Mouse (Mus musculus): ENCODE results near the gene Fanca. TPM values are rescaled to one million over a fixed set of nuclear protein-coding genes. Genes with fewer than 3 reads are reported as not detected.

The Fanca gene
- polyA plus RNA-seq, 1 experiment from 2014 or later: 29.6 TPM

DNA sequence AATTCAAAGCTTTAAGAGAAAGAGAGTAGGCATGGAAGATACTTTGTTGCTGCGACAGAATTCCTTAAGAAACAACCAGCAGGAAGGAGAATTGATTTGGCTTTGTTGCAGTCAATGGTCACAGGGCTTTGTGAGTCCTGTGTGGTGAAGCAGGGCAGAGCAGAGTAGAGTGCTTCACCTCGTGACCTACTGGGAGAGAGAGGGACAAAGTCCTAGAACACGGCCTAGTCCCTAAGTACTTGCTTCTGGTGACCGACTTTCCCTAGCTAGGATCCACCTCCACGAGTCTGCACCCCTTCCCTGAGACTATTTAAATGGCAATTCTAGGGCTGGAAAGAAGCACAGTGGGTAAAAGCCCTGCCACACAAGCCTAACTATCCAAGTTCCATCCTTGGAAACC, 11.6 kb upstream of the Fanca start:
- no peaks in the 10 kb centered on the region for H3K9me3 ChIP-seq
- H3K4me2 ChIP-seq (replicated peaks): no peak overlapping the region
- no peak for ATAC-seq (ENCODE audit: low FRiP score, low read depth)
- H3K36me3 ChIP-seq: no peaks in the 10 kb centered on the region
- WGBS: 70% methylated on average over 5 of the region's 5 CpGs
- peaks cover 6% of the 10 kb centered on the region for H3K27me3 ChIP-seq
- H3K4me3 ChIP-seq: no peak overlapping the region
- no peak overlapping the region for H3K27ac ChIP-seq (replicated peaks)
- H3K4me1 ChIP-seq: peaks cover 19% of the 10 kb centered on the region
- no peak overlapping the region for H3K9ac ChIP-seq (replicated peaks)

DNA sequence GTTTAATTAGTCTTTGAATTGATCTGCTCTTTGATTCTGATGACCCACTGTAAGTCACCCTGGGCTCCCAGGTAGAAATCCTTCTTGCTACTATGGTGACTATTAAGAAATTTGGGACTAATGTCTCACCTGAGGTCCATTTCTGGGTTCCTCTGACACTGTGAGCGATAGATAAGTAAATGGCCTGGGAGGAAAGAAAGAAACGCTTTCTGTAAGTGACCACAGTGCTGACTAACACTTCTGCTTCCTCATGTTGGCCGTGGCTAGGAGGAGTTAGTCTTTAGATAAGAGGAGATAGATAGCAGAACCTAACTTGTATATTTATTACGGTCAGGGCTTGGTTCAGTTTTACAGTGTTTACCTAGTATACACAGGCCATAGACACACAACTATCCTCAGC, 11.0 kb upstream of the Fanca start:
- WGBS: 91% methylated on average over 4 of the region's 4 CpGs
- Histone ChIP-seq H3K27ac (replicated peaks) (no peak overlapping the region), H3K4me2 (replicated peaks) (no peak overlapping the region)

DNA sequence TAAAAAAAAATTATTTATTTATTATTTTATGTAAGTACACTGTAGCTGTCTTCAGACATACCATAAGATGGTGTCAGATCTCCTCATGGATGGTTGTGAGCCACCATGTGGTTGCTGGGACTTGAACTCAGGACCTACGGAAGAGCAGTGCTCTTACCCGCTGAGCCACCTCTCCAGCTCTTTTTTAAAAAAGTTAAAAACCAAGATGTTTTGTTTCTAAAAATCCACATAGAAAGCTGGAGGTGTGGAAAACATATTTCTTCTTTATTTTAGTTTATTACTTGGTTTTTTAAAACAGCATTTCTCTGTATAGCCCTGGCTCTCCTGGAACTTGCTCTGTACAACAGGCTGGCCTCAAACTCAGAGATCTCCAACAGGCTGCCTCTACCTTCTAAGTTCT, 10.2 kb upstream of the Fanca start:
- Histone ChIP-seq H3K36me3 (no peaks in the 10 kb centered on the region), H3K4me1 (peaks cover 6% of the 10 kb centered on the region), H3K9me3 (no peaks in the 10 kb centered on the region), H3K27ac (replicated peaks) (no peak overlapping the region), H3K27me3 (peaks cover 6% of the 10 kb centered on the region), H3K9ac (replicated peaks) (no peak overlapping the region), H3K4me3 (no peak overlapping the region), H3K4me2 (replicated peaks) (no peak overlapping the region)
- ATAC-seq (ENCODE audit: low FRiP score, low read depth): no peak
- 94% methylated on average over 2 of the region's 2 CpGs for whole genome bisulfite sequencing

More for the DNA sequence above, 11.0 kb upstream of the Fanca start:
- Histone ChIP-seq H3K27me3 (peaks cover 6% of the 10 kb centered on the region), H3K4me3 (no peak overlapping the region), H3K4me1 (peaks cover 13% of the 10 kb centered on the region), H3K9ac (replicated peaks) (no peak overlapping the region), H3K36me3 (no peaks in the 10 kb centered on the region), H3K9me3 (no peaks in the 10 kb centered on the region)
- no peak for ATAC-seq (ENCODE audit: low FRiP score, low read depth)

DNA sequence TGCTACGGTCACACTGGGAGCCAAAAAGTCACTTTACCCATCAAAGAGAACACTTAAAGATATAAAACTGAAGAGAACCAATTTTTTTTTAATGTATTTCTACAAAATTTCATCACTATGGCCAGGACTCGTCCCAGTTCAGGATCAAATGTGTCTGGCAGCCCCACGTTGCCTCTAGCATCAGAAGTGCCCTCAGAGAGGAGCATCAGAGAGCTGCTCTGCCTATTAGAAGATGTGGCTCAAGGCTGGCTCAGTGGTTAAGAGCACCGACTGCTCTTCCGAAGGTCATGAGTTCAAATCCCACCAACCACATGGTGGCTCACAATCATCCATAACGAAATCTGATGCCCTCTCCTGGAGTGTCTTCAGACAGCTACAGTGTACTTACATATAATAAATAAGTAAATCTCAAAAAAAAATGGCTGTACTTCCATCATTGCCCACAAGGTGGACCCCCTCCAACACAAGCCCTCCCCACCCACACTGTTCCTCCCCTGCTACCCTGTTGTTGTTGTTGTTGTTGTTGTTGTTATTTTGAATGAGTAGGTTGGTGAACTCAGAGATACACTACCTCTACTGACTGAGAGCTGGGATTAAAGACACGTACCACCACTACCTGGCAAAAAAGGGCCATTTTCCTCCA, 1.3 kb upstream of the Fanca start:
- ATAC-seq (ENCODE audit: low FRiP score, low read depth): no peak
- H3K4me2 ChIP-seq (replicated peaks): no peak overlapping the region
- 43% methylated on average over 7 of the region's 7 CpGs for WGBS
- H3K36me3 ChIP-seq: no peaks in the 10 kb centered on the region
- no peak overlapping the region for H3K9ac ChIP-seq (replicated peaks)
- no peak overlapping the region for H3K4me3 ChIP-seq
- H3K27me3 ChIP-seq: no peaks in the 10 kb centered on the region
- H3K9me3 ChIP-seq: no peaks in the 10 kb centered on the region
- H3K27ac ChIP-seq (replicated peaks): no peak overlapping the region
- H3K4me1 ChIP-seq: peaks cover 16% of the 10 kb centered on the region

DNA sequence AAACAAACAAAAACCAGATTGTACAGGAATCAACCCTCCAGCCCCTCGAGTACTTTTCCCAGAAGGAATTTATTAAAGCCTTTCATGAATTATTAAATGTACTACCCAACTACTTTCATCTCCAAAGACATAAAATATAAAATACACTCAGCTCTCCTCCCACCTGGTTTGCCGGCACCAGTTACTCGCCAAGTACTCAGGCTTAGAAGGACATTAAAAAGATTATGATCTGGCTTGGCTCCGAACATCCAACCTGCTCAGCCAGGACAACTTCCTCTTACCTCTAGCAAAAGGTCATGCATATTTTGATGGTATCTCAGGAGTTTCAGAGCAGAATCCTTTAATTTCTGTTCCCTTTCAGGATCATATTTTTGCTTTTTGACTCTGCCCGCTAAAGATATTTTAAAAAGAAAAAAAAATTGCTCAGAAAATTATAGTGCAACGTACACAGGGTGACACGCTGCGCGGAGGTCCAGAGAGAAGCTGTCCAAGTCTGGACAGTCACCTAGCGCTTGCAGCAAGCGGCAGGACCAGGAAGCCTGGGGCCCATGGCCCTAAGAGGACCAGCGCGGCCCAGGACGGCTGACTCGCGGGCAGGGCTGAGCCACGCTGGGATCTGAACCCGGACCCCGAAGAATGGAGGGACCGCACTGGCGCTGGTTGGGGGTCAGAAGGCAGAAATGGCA, 452 bp downstream of the Fanca start:
- peak overlapping the region; percentile 51 for H3K4me3 ChIP-seq
- H3K4me1 ChIP-seq: peaks cover 16% of the 10 kb centered on the region
- no peaks in the 10 kb centered on the region for H3K36me3 ChIP-seq
- H3K27ac ChIP-seq (replicated peaks): 0 out of 2 replicates have a peak overlapping the region, but pooled peaks have one; percentile 22
- 6% methylated on average over 21 of the region's 21 CpGs for WGBS
- H3K27me3 ChIP-seq: no peaks in the 10 kb centered on the region
- ATAC-seq (ENCODE audit: low FRiP score, low read depth): peak; percentile 82; the same call in 1 of the 2 replicates
- no peaks in the 10 kb centered on the region for H3K9me3 ChIP-seq
- peak overlapping the region; percentile 76 for H3K4me2 ChIP-seq (replicated peaks)
- peak overlapping the region; percentile 63 for H3K9ac ChIP-seq (replicated peaks)

DNA sequence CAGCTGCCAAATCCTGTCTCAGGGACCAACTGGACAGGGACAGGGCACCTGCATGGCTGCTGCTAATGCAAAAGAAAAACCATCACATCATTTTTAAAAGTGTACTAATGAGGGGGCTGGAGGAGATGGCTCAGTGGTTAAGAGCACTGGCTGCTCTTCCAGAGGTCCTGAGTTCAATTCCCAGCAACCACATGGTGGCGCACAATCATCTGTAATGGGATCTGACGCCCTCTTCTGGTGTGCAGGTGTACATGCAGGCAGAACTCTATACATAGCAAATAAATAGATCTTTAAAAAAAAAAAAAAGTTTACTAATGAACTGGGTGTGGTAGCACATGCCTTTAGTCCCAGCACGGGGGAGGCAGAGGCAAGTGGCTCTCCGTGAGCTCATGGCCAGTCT, 9.6 kb downstream of the Fanca start:
- H3K4me3 ChIP-seq: no peak overlapping the region
- no peak overlapping the region for H3K27ac ChIP-seq (replicated peaks)
- no peaks in the 10 kb centered on the region for H3K27me3 ChIP-seq
- H3K9ac ChIP-seq (replicated peaks): no peak overlapping the region
- H3K36me3 ChIP-seq: peaks cover 31% of the 10 kb centered on the region
- H3K4me2 ChIP-seq (replicated peaks): no peak overlapping the region
- ATAC-seq (ENCODE audit: low FRiP score, low read depth): no peak
- H3K4me1 ChIP-seq: no peaks in the 10 kb centered on the region
- 72% methylated on average over 4 of the region's 4 CpGs for WGBS
- H3K9me3 ChIP-seq: no peaks in the 10 kb centered on the region

DNA sequence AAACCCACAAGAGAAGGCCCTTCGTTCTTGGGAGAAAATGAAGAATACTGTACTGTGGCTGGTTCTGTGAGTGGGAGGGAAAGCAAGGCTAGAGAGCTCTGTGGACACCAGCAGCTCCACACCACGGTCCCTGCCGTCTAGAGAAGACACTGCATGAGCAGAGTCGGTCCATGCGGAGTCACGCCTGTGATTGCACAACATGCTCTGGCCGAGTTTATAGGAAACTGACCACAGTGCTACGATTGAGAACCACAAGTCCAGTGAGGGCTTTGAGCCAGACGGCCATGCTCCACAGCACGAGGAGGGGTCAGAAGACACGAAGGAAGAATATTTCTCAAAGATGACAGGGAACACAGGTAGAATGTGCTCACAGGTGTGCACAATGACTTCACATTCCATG, 20.1 kb downstream of the Fanca start:
- Histone ChIP-seq H3K27ac (replicated peaks) (no peak overlapping the region), H3K4me1 (no peaks in the 10 kb centered on the region), H3K4me3 (no peak overlapping the region), H3K27me3 (no peaks in the 10 kb centered on the region), H3K9ac (replicated peaks) (no peak overlapping the region), H3K9me3 (no peaks in the 10 kb centered on the region), H3K36me3 (peaks cover 48% of the 10 kb centered on the region), H3K4me2 (replicated peaks) (no peak overlapping the region)
- no peak for ATAC-seq (ENCODE audit: low FRiP score, low read depth)
- WGBS: 95% methylated on average over 11 of the region's 11 CpGs

DNA sequence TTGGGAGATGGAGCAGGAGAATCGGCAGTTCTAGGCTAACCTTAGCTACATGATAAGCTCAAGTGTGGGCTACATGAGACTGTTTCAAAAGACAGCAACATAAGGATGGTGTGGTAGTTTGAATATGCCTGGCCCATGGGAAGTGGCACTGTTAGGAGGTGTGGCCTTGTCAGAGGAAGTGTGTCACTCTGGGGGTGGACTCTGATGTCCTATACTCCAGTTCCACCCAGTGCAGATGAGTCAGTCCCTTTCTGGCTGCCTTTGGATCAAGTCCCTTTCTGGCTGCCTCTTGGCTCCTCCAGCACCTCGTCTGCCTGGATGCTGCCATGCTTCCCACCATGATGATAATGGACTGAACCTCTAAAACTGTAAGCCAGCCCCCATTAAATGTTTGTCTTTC, 25.6 kb downstream of the Fanca start:
- Histone ChIP-seq H3K36me3 (peaks cover 56% of the 10 kb centered on the region), H3K4me2 (replicated peaks) (no peak overlapping the region), H3K27ac (replicated peaks) (no peak overlapping the region), H3K4me1 (no peaks in the 10 kb centered on the region), H3K9ac (replicated peaks) (no peak overlapping the region), H3K4me3 (no peak overlapping the region), H3K27me3 (no peaks in the 10 kb centered on the region), H3K9me3 (no peaks in the 10 kb centered on the region)
- 95% methylated on average over 2 of the region's 2 CpGs for WGBS
- no peak for ATAC-seq (ENCODE audit: low FRiP score, low read depth)

DNA sequence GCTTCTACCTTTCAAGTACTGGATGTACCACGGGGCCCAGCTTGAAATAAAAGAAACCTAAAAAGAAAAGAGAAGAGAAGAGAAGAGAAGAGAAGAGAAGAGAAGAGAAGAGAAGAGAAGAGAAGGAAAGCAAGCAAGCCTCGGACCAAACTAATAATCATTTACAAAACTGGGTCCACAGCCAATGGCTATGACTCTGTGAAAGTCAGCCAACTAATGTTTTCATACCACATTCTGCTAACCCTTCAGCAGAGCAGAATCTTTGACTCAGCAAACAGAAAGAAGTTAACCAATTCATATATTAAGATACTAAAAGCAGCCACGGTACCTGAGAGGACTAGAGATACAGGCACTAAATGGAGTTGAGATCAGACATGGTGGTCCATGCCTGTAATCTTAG, 26.1 kb downstream of the Fanca start:
- Histone ChIP-seq H3K27me3 (no peaks in the 10 kb centered on the region), H3K4me3 (no peak overlapping the region), H3K36me3 (peaks cover 60% of the 10 kb centered on the region), H3K9me3 (no peaks in the 10 kb centered on the region), H3K27ac (replicated peaks) (no peak overlapping the region), H3K4me2 (replicated peaks) (no peak overlapping the region), H3K9ac (replicated peaks) (no peak overlapping the region), H3K4me1 (no peaks in the 10 kb centered on the region)
- no peak for ATAC-seq (ENCODE audit: low FRiP score, low read depth)
- WGBS: 92% methylated on average over 3 of the region's 3 CpGs

DNA sequence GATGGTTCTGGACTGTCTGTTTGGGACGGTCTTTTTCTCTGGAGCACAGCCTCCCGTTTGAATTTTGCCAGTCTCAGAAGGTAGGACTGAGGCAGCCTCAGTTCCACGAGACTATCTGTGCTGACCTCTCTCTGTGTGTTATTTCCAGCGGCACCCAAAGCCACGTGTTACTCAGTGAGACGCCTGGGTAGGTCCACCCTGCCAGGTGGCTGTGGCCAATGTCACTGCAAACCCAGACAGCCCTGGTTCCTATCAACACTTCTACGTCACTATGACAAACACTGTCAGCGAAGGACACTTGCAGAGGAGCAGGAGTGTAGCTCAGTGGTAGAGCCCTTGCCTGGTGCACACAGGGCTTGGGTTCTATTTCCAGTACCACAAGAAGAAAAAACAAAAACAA, 26.7 kb downstream of the Fanca start:
- no peak overlapping the region for H3K9ac ChIP-seq (replicated peaks)
- no peaks in the 10 kb centered on the region for H3K9me3 ChIP-seq
- H3K27ac ChIP-seq (replicated peaks): no peak overlapping the region
- H3K36me3 ChIP-seq: peaks cover 64% of the 10 kb centered on the region
- no peak overlapping the region for H3K4me2 ChIP-seq (replicated peaks)
- whole genome bisulfite sequencing: 89% methylated on average over 8 of the region's 8 CpGs
- no peaks in the 10 kb centered on the region for H3K4me1 ChIP-seq
- no peaks in the 10 kb centered on the region for H3K27me3 ChIP-seq
- no peak for ATAC-seq (ENCODE audit: low FRiP score, low read depth)
- no peak overlapping the region for H3K4me3 ChIP-seq

DNA sequence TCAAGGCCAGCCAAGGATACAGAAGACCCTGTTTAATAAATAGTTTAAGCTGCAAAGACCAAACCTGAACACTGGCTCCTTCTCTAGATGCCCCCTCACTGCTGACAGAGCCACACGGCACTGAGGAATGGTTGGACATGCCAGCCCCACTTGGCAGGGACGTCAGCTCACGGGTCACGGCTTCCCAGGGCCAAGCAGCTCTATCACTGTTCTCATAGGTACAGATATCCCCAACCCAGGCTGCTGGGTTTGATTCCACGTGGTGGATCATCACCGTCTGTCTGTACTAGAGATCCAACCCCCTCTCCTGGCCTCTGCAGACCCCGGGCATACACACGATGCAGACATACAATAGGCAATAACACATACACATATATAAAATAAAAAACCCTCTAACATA, 27.7 kb downstream of the Fanca start:
- Histone ChIP-seq H3K9ac (replicated peaks) (no peak overlapping the region), H3K9me3 (no peaks in the 10 kb centered on the region), H3K4me1 (no peaks in the 10 kb centered on the region), H3K27me3 (no peaks in the 10 kb centered on the region), H3K4me3 (no peak overlapping the region), H3K36me3 (peaks cover 60% of the 10 kb centered on the region), H3K27ac (replicated peaks) (no peak overlapping the region), H3K4me2 (replicated peaks) (no peak overlapping the region)
- 93% methylated on average over 8 of the region's 8 CpGs for WGBS
- no peak for ATAC-seq (ENCODE audit: low FRiP score, low read depth)

DNA sequence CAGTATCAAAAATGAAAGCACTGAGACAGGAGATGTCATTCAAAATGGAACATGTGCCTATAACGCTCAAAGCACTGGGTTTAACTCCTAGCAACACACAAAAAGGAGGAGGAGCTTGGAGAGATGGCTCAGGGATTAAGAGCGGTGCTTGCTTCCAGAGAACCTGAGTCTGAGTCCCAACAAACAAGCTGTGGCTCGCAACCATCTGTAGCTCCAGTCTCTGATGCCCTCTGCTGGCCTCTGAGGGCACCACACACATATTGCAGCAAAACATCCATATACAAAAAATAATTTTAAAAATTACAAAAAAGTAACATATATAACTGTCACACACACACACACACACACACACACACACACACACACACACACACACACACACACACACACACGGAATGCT, 28.2 kb downstream of the Fanca start:
- no peak for ATAC-seq (ENCODE audit: low FRiP score, low read depth)
- Histone ChIP-seq H3K4me1 (no peaks in the 10 kb centered on the region), H3K36me3 (peaks cover 55% of the 10 kb centered on the region), H3K9me3 (no peaks in the 10 kb centered on the region), H3K27ac (replicated peaks) (no peak overlapping the region), H3K27me3 (no peaks in the 10 kb centered on the region), H3K4me2 (replicated peaks) (no peak overlapping the region), H3K9ac (replicated peaks) (no peak overlapping the region), H3K4me3 (no peak overlapping the region)
- 76% methylated on average over 4 of the region's 4 CpGs for WGBS

DNA sequence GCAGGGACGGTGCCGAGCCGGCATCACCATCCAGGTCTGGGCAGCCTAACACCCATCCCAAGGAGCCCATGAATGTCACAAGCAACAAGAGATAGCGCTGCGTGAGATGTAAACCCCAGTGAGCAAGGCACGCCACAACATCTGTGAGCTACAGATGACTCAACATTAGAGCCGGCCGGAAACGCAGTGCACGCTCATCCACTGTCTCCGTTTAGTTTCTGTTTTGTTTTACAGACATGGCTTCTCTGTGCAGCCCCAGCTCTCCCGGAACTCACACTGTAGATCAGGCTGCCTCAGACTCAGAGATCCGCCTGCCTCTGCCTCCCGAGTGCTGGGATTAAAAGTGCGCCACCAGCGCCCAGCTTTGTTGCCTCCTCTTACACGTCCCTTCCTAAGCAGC, 31.0 kb downstream of the Fanca start:
- H3K9me3 ChIP-seq: no peaks in the 10 kb centered on the region
- no peak overlapping the region for H3K27ac ChIP-seq (replicated peaks)
- ATAC-seq (ENCODE audit: low FRiP score, low read depth): no peak
- WGBS: 96% methylated on average over 17 of the region's 17 CpGs
- H3K27me3 ChIP-seq: no peaks in the 10 kb centered on the region
- no peak overlapping the region for H3K4me3 ChIP-seq
- H3K9ac ChIP-seq (replicated peaks): no peak overlapping the region
- H3K4me1 ChIP-seq: no peaks in the 10 kb centered on the region
- H3K4me2 ChIP-seq (replicated peaks): no peak overlapping the region
- peaks cover 49% of the 10 kb centered on the region for H3K36me3 ChIP-seq

All from midbrain, embryonic 12.5 days (tissue).